Mouse (Mus musculus) lung, adult 2 months (tissue): ENCODE results near the gene Rbms3.

Source experiments
- CTCF ChIP-seq: fragments of 200-500 bp; IDR thresholded peaks from 2 replicates; pipeline ENCODE4 v1.5.1; 2011; ENCODE audit warnings: mild to moderate bottlenecking, low read length, control low read depth; ENCODE audit not compliant: insufficient read depth
- POLR2A ChIP-seq: fragments of 200-500 bp; IDR thresholded peaks from 2 replicates; pipeline ENCODE4 v1.6.1; 2011; ENCODE audit warnings: low read depth, mild to moderate bottlenecking, control low read depth, low read length, borderline replicate concordance; ENCODE audit errors: extremely low read depth

DNA sequence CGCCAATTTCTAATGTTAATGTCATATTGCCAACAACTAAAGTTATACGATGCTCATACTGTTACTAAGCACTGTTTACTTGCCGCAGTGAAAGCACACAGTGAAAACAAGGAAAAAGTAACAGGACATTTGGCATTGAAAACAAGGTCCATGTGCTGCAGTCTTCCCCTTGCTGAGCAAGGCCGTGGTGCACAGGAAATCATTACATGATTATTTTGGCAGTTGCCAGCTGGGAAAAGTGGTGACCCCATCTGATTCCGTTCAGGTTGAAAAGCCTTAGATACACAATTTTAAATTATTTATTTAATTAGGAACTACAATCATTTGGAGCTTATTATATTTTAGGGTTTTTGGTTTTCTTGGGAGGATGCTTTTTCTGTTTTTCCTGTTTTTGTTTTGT lies 995.9 kb downstream of the Rbms3 start:
- TF ChIP-seq CTCF (no peak), POLR2A (no peak)
